Mouse (Mus musculus) lung, embryonic 14.5 days (tissue): ENCODE results near the gene Ddx52. TPM values are rescaled to one million over a fixed set of nuclear protein-coding genes. Genes with fewer than 3 reads are reported as not detected.

Source experiments
- ATAC-seq: fragments of 200-750 bp; cut with Nextera tagmentation; 2 replicates; pipeline ENCODE4 v1.8.0; 2017; ENCODE audit warnings: mild to moderate bottlenecking, moderate TSS enrichment, moderate library complexity; ENCODE audit not compliant: insufficient read depth
- DNase-seq: peaks from one replicate; pipeline ENCODE4 v3.0.0-alpha.2; 2015
- H3K27ac ChIP-seq: fragments of 300-500 bp; sonication (generic); 2 replicates; pipeline ENCODE4 v1.5.1; 2014; ENCODE audit warnings: low read depth, mild to moderate bottlenecking, moderate library complexity
- H3K27me3 ChIP-seq: fragments of 300-500 bp; sonication (generic); 2 replicates; pipeline ENCODE4 v1.6.1; 2014; ENCODE audit warnings: low read length, control low read depth; ENCODE audit not compliant: insufficient read depth
- H3K36me3 ChIP-seq: fragments of 300-500 bp; sonication (generic); 2 replicates; pipeline ENCODE4 v1.6.1; 2014; ENCODE audit warnings: control low read depth; ENCODE audit not compliant: insufficient read depth
- H3K4me1 ChIP-seq: fragments of 300-500 bp; sonication (generic); 2 replicates; pipeline ENCODE4 v1.6.1; 2014; ENCODE audit warnings: antibody characterized with exemption, control low read depth; ENCODE audit not compliant: insufficient read depth
- H3K4me2 ChIP-seq: fragments of 300-500 bp; sonication (generic); 2 replicates; pipeline ENCODE4 v1.6.1; 2014; ENCODE audit warnings: mild to moderate bottlenecking
- H3K4me3 ChIP-seq: fragments of 300-500 bp; sonication (generic); 2 replicates; pipeline ENCODE4 v1.5.1; 2014; ENCODE audit warnings: low read depth, low read length
- H3K9ac ChIP-seq: fragments of 300-500 bp; sonication (generic); 2 replicates; pipeline ENCODE4 v1.6.1; 2014
- H3K9me3 ChIP-seq: fragments of 300-500 bp; sonication (generic); 2 replicates; pipeline ENCODE4 v1.6.1; 2016; ENCODE audit warnings: low read depth, low read length, control low read depth
- CTCF ChIP-seq: IDR thresholded peaks from 2 replicates; pipeline ENCODE4 v1.5.1; 2016; ENCODE audit warnings: antibody characterized with exemption, low read depth
- WGBS: fragments of 180-500 bp; shearing (Covaris S2); extraction: QIAGEN DNeasy Blood & Tissue Kit; methylation state at CpG from one replicate; pipeline ENCODE4 v1.1.7; 2014; 5-methylcytosine and 5-hydroxymethylcytosine counted together
- polyA plus RNA-seq: library from polyadenylated mRNA; unstranded; fragments of >200 nt; fragmentation: Nextera tagmentation; extraction: Ambion mirVana; gene quantifications from 2 replicates; pipeline ENCODE4 v1.2.1, GENCODE M21; 2014

Ddx52 gene
- polyA plus RNA-seq, 1 experiment from 2014 or later, result 39.4 TPM

GRCm38 (mm10) chr11:83999411-83999915 lies 57.6 kb downstream of the Ddx52 start:
- H3K4me2 ChIP-seq, result no peak overlapping the region
- H3K9me3 ChIP-seq, result no peaks in the 10 kb centered on the region
- H3K27me3 ChIP-seq, result no peaks in the 10 kb centered on the region
- H3K9ac ChIP-seq, result no peak overlapping the region
- no peak overlapping the region for H3K27ac ChIP-seq
- H3K4me1 ChIP-seq, result no peaks in the 10 kb centered on the region
- TF ChIP-seq CTCF, result no peak
- H3K36me3 ChIP-seq, result peaks cover 14% of the 10 kb centered on the region
- DNase-seq, result no peak
- no peak for ATAC-seq
- 85% methylated on average over 4 of the region's 4 CpGs for WGBS
- no peak overlapping the region for H3K4me3 ChIP-seq

GRCm38 (mm10) chr11:84001257-84001656 lies 59.4 kb downstream of the Ddx52 start:
- Histone ChIP-seq H3K27me3 (no peaks in the 10 kb centered on the region), H3K4me2 (no peak overlapping the region), H3K27ac (no peak overlapping the region), H3K4me3 (no peak overlapping the region), H3K4me1 (no peaks in the 10 kb centered on the region), H3K9ac (no peak overlapping the region), H3K36me3 (peaks cover 4% of the 10 kb centered on the region), H3K9me3 (no peaks in the 10 kb centered on the region)
- DNase-seq (peak; percentile 19), ATAC-seq (no peak)
- 85% methylated on average over 3 of the region's 3 CpGs for WGBS
- TF ChIP-seq CTCF, result peak; percentile 12; the same call in 1 of the 2 replicates

- Histone ChIP-seq H3K4me2 (no peak overlapping the region), H3K36me3 (peaks cover 5% of the 10 kb centered on the region), H3K9me3 (no peaks in the 10 kb centered on the region), H3K27ac (no peak overlapping the region), H3K4me1 (no peaks in the 10 kb centered on the region), H3K9ac (no peak overlapping the region), H3K27me3 (no peaks in the 10 kb centered on the region), H3K4me3 (no peak overlapping the region)
- DNase-seq (no peak), ATAC-seq (no peak)
- no peak for TF ChIP-seq CTCF
- WGBS, result 86% methylated on average over 6 of the region's 6 CpGs
Observed at GRCm38 (mm10) chr11:84003986-84004385, 62.1 kb downstream of the Ddx52 start.

- no peak overlapping the region for H3K4me3 ChIP-seq
- H3K27me3 ChIP-seq, result no peaks in the 10 kb centered on the region
- DNase-seq (no peak), ATAC-seq (no peak)
- H3K27ac ChIP-seq, result no peak overlapping the region
- H3K9ac ChIP-seq, result no peak overlapping the region
- H3K4me1 ChIP-seq, result no peaks in the 10 kb centered on the region
- H3K9me3 ChIP-seq, result no peaks in the 10 kb centered on the region
- TF ChIP-seq CTCF, result no peak
- H3K4me2 ChIP-seq, result no peak overlapping the region
- H3K36me3 ChIP-seq, result peaks cover 15% of the 10 kb centered on the region
- 79% methylated on average over 9 of the region's 9 CpGs for WGBS
Observed at GRCm38 (mm10) chr11:84009001-84009400, 67.1 kb downstream of the Ddx52 start.

- no peak for ATAC-seq
- Histone ChIP-seq H3K4me2 (no peak overlapping the region), H3K4me3 (no peak overlapping the region), H3K9me3 (no peaks in the 10 kb centered on the region), H3K9ac (no peak overlapping the region), H3K4me1 (no peaks in the 10 kb centered on the region), H3K27me3 (no peaks in the 10 kb centered on the region), H3K36me3 (peaks cover 15% of the 10 kb centered on the region), H3K27ac (no peak overlapping the region)
- TF ChIP-seq CTCF, result no peak
- 85% methylated on average over 9 of the region's 9 CpGs for WGBS
- DNase-seq, result no peak
Observed at GRCm38 (mm10) chr11:84010411-84010810, 68.5 kb downstream of the Ddx52 start.

GRCm38 (mm10) chr11:84011050-84011449 lies 69.2 kb downstream of the Ddx52 start:
- no peak overlapping the region for H3K9ac ChIP-seq
- H3K4me2 ChIP-seq, result no peak overlapping the region
- no peak overlapping the region for H3K27ac ChIP-seq
- H3K27me3 ChIP-seq, result no peaks in the 10 kb centered on the region
- H3K9me3 ChIP-seq, result no peaks in the 10 kb centered on the region
- DNase-seq, result no peak
- WGBS, result 44% methylated on average over 12 of the region's 12 CpGs
- H3K4me3 ChIP-seq, result no peak overlapping the region
- H3K4me1 ChIP-seq, result no peaks in the 10 kb centered on the region
- no peak for ATAC-seq
- peaks cover 15% of the 10 kb centered on the region for H3K36me3 ChIP-seq
- no peak for TF ChIP-seq CTCF

- H3K27me3 ChIP-seq, result no peaks in the 10 kb centered on the region
- WGBS, result 57% methylated on average over 2 of the region's 2 CpGs
- no peak overlapping the region for H3K4me2 ChIP-seq
- H3K4me1 ChIP-seq, result no peaks in the 10 kb centered on the region
- no peak for TF ChIP-seq CTCF
- H3K9ac ChIP-seq, result no peak overlapping the region
- no peak overlapping the region for H3K27ac ChIP-seq
- DNase-seq (no peak), ATAC-seq (no peak)
- H3K36me3 ChIP-seq, result peaks cover 15% of the 10 kb centered on the region
- no peaks in the 10 kb centered on the region for H3K9me3 ChIP-seq
- H3K4me3 ChIP-seq, result no peak overlapping the region
Observed at GRCm38 (mm10) chr11:84011576-84011975, 69.7 kb downstream of the Ddx52 start.

Other genes starting within 250 kb of the Ddx52 start
- 0.76 and 2.8 TPM in 2 replicates for gene Wfdc17, start 238.1 kb upstream of the Ddx52 start, polyA plus RNA-seq
- gene Wfdc18, start 233.0 kb upstream of the Ddx52 start, polyA plus RNA-seq, result 0.41 TPM in 1 of 2 replicates, not detected in the other
- gene Wfdc21, start 195.1 kb upstream of the Ddx52 start, polyA plus RNA-seq, result 0.99 and 1.2 TPM in 2 replicates
- 25.6 and 26.5 TPM in 2 replicates for gene Heatr6, start 188.4 kb upstream of the Ddx52 start, polyA plus RNA-seq
- gene Hnf1b, start 92.0 kb upstream of the Ddx52 start, polyA plus RNA-seq, result 10.9 and 11.4 TPM in 2 replicates
- gene Synrg, start 22.4 kb downstream of the Ddx52 start, polyA plus RNA-seq, result 9.3 and 9.9 TPM in 2 replicates
- 15.7 and 17.7 TPM in 2 replicates for gene Dusp14, start 127.2 kb downstream of the Ddx52 start, polyA plus RNA-seq
- 35.6 and 36.0 TPM in 2 replicates for gene Tada2a, start 187.5 kb downstream of the Ddx52 start, polyA plus RNA-seq
- gene Acaca, start 187.6 kb downstream of the Ddx52 start, polyA plus RNA-seq, result 20.5 and 21.2 TPM in 2 replicates
- not detected in 2 replicates for gene Gm11437, start 225.4 kb downstream of the Ddx52 start, polyA plus RNA-seq